30 mouse cellular contexts compared by ENCODE assay signal in genomic region chr3:151808613-151809012, GRCm38 (mm10). TPM values are rescaled to one million over a fixed set of nuclear protein-coding genes. Genes with fewer than 3 reads are reported as not detected.
"Had no signal": no experiment of that assay in that cellular context is flagged by ENCODE, and none has a peak within 500 bp of the region (broad histone marks: within the 10 kb centered on the region; RNA-seq: fewer than 3 reads in every experiment).

No protein-coding gene starts in this region.

- H3K9ac ChIP-seq: kidney, embryonic 15.5 days; limb, embryonic 13.5 days; liver, embryonic 14.5 days; liver, postnatal 0 days; lung, embryonic 15.5 days had no signal

- H3K27me3 ChIP-seq: kidney, embryonic 15.5 days; limb, embryonic 13.5 days; lung, embryonic 15.5 days had no signal

- DNase-seq: kidney, adult 8-10 months; kidney, postnatal 10 days; kidney, postnatal 36 days; layer of hippocampus, postnatal 36 days; liver; liver, postnatal 0 days; lung, postnatal 10 days; lung, postnatal 4 days; midbrain, embryonic 14.5 days; thymus, adult 2 months; thymus, postnatal 14 days; thymus, postnatal 4 days had no signal

- H3K4me2 ChIP-seq: kidney, embryonic 15.5 days; limb, embryonic 13.5 days; lung, embryonic 15.5 days; midbrain, embryonic 11.5 days had no signal

- ATAC-seq: intestine, embryonic 16.5 days; liver, postnatal 0 days had no signal

- H3K9me3 ChIP-seq: kidney, embryonic 15.5 days; limb, embryonic 10.5 days; limb, embryonic 13.5 days; lung, embryonic 15.5 days had no signal

- H3K27ac ChIP-seq: kidney, embryonic 15.5 days; limb, embryonic 10.5 days; limb, embryonic 13.5 days; liver, embryonic 14.5 days; lung, embryonic 15.5 days had no signal

- H3K36me3 ChIP-seq: kidney, embryonic 15.5 days; limb, embryonic 10.5 days; limb, embryonic 13.5 days; lung, embryonic 15.5 days had no signal

- H3K4me3 ChIP-seq: kidney, embryonic 15.5 days; limb, embryonic 10.5 days; limb, embryonic 13.5 days; lung, embryonic 15.5 days had no signal

- H3K4me1 ChIP-seq: kidney, embryonic 15.5 days; limb, embryonic 10.5 days; limb, embryonic 13.5 days; lung, embryonic 15.5 days had no signal

RNA-seq across cellular contexts. Expression of gene Ptgfr, which starts 28.8 kb away (rescaled TPM):
- total RNA-seq: megakaryocyte progenitor cell, adult 5-6 weeks; megakaryocyte-erythroid progenitor cell, adult 5-6 weeks had no signal
- polyA plus RNA-seq: liver, postnatal 0 days had no signal

RNA-seq across cellular contexts. Expression of gene Ifi44l, which starts 45.9 kb away (rescaled TPM):
- total RNA-seq: layer of hippocampus, adult 8-10 months; layer of hippocampus, postnatal 10 days; layer of hippocampus, postnatal 36 days; left cerebral cortex, adult 8-10 months; left cerebral cortex, postnatal 14 days; megakaryocyte progenitor cell, adult 5-6 weeks; megakaryocyte-erythroid progenitor cell, adult 5-6 weeks; midbrain, postnatal 0 days had no signal
- polyA plus RNA-seq: intestine, embryonic 16.5 days; kidney, embryonic 15.5 days; limb, embryonic 10.5 days; limb, embryonic 13.5 days; liver, embryonic 14.5 days; liver, postnatal 0 days; lung, embryonic 15.5 days; midbrain, embryonic 11.5 days; midbrain, embryonic 14.5 days; midbrain, postnatal 0 days; neural tube, embryonic 11.5 days; small intestine, adult 2 months; spleen, adult 2 months; stomach, embryonic 16.5 days; thymus, adult 2 months had no signal

RNA-seq across cellular contexts. Expression of gene Ifi44, which starts 58.9 kb away (rescaled TPM):
- total RNA-seq: left cerebral cortex, postnatal 14 days had no signal
- polyA plus RNA-seq: limb, embryonic 10.5 days; neural tube, embryonic 11.5 days had no signal
